Mouse (Mus musculus) megakaryocyte, embryonic 14.5 days (primary cell): Measurements from ENCODE around the gene Cul4b. TPM values are rescaled to one million over a fixed set of nuclear protein-coding genes. Genes with fewer than 3 reads are reported as not detected.

Experiments used
- H3K27me3 ChIP-seq: replicated peaks from 2 replicates; pipeline ENCODE3; 2012; ENCODE audit warnings: inconsistent platforms
- H3K36me3 ChIP-seq: replicated peaks from 2 replicates; pipeline ENCODE3; 2012; ENCODE audit warnings: low read length, inconsistent platforms, mixed read lengths
- H3K4me1 ChIP-seq: 2 replicates; pipeline ENCODE4 v1.6.1; 2012; ENCODE audit warnings: inconsistent platforms
- H3K4me3 ChIP-seq: replicated peaks from 2 replicates; pipeline ENCODE3; 2012; ENCODE audit warnings: moderate library complexity, mild to moderate bottlenecking, inconsistent platforms
- H3K9me3 ChIP-seq: 2 replicates; pipeline ENCODE4 v1.6.1; 2012; ENCODE audit warnings: inconsistent platforms
- FLI1 ChIP-seq: IDR thresholded peaks from 2 replicates; pipeline ENCODE4 v1.6.1; 2012; ENCODE audit warnings: low read length, inconsistent platforms, mixed read lengths
- GATA1 ChIP-seq: IDR thresholded peaks from 3 replicates; pipeline ENCODE4 v1.6.1; 2012; ENCODE audit warnings: mixed read lengths, low read length, inconsistent platforms, borderline replicate concordance
- polyA plus RNA-seq: library from polyadenylated mRNA; stranded (reverse); fragments of >175 nt; gene quantifications from 2 replicates; pipeline ENCODE4 v1.2.3, GENCODE M21; 2012; ENCODE audit warnings: low replicate concordance; ENCODE audit not compliant: insufficient read depth

The Cul4b gene
- polyA plus RNA-seq = 0.89 and 1.9 TPM in 2 replicates

GRCm38 (mm10) chrX:38576078-38576477, at the start of gene Cul4b:
Gene Cul4b, minus strand, starts transcription at chrX:38576196.
- no peaks in the 10 kb centered on the region for H3K27me3 ChIP-seq
- peaks cover 15% of the 10 kb centered on the region for H3K4me1 ChIP-seq
- no peaks in the 10 kb centered on the region for H3K36me3 ChIP-seq
- TF ChIP-seq GATA1 (no peak), FLI1 (no peak)
- no peaks in the 10 kb centered on the region for H3K9me3 ChIP-seq
- no peak within 1 kb of the TSS for H3K4me3 ChIP-seq

GRCm38 (mm10) chrX:38600995-38601369, 25.0 kb upstream of the Cul4b start:
- Histone ChIP-seq H3K4me3 (peak overlapping the region; percentile 91), H3K9me3 (no peaks in the 10 kb centered on the region), H3K36me3 (no peaks in the 10 kb centered on the region), H3K4me1 (no peaks in the 10 kb centered on the region), H3K27me3 (no peaks in the 10 kb centered on the region)
- no peak for TF ChIP-seq GATA1
- TF ChIP-seq FLI1 = no peak

GRCm38 (mm10) chrX:38600177-38600994, 24.4 kb upstream of the Cul4b start, which contains the start of gene Mcts1:
Gene Mcts1, plus strand, starts transcription at chrX:38600578.
- Histone ChIP-seq H3K27me3 (no peaks in the 10 kb centered on the region), H3K4me3 (peak within 1 kb of the TSS; percentile 91), H3K9me3 (no peaks in the 10 kb centered on the region), H3K4me1 (no peaks in the 10 kb centered on the region), H3K36me3 (no peaks in the 10 kb centered on the region)
- no peak for TF ChIP-seq FLI1
- TF ChIP-seq GATA1 = no peak

DNA sequence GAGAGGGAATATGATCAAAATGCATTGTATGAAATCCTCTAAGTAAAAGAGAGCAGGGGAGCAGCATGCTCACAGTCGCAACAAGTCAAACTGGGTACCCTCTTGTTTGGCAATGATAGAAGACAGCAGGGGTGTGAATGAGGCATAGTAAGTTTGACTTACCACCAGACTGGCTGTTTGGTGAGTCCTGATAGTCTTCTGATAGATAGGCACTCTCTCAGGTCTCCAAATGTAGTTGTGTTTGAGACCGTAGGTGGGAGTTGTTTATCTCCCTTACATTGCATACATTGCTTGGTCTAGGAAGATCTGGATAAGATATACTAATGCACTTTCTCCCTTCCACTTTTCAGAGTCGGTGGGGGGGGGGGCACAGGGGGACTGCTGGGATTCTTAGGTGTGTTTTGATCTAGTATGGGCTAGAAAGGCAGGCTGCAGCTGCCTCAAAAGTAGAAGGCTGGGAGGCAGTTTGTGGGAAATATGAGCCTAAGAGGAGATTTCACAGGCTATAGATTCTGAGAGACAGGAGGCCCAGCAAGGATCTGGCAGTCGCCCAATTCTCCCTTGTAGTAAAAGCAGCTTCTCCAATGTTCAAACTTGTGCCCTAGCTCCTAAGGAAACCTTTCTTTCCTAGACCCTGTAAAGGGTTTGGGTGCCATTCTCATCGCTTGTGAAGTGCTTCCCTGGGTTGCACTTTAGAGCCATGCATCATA, 17.3 kb upstream of the Cul4b start:
- Histone ChIP-seq H3K36me3 (no peaks in the 10 kb centered on the region), H3K4me3 (no peak overlapping the region), H3K9me3 (no peaks in the 10 kb centered on the region), H3K27me3 (no peaks in the 10 kb centered on the region), H3K4me1 (peaks cover 18% of the 10 kb centered on the region)
- no peak for TF ChIP-seq FLI1
- TF ChIP-seq GATA1 = no peak

DNA sequence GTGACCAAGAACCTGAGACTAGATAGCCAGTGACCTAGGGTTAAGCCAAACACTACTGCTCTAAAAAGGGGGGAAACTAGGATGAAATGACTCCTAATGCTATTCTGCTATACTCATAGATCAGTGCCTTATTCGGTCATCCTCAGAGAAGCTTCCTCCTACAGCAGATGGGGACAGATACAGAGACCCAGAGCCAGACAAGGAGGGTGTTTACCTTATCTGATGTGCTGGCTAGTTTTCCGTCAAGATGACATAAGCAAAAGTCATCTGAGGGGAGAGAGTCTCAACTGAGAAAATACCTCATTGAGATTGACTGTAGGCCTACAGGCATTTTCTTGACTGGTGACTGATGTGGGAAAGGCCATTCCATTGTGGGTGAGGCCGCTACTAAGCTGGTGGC, 15.8 kb upstream of the Cul4b start:
- Histone ChIP-seq H3K4me1 (peaks cover 23% of the 10 kb centered on the region), H3K9me3 (no peaks in the 10 kb centered on the region), H3K27me3 (no peaks in the 10 kb centered on the region), H3K36me3 (no peaks in the 10 kb centered on the region), H3K4me3 (no peak overlapping the region)
- no peak for TF ChIP-seq FLI1
- TF ChIP-seq GATA1 = no peak; the same call in 2 of the 3 replicates

DNA sequence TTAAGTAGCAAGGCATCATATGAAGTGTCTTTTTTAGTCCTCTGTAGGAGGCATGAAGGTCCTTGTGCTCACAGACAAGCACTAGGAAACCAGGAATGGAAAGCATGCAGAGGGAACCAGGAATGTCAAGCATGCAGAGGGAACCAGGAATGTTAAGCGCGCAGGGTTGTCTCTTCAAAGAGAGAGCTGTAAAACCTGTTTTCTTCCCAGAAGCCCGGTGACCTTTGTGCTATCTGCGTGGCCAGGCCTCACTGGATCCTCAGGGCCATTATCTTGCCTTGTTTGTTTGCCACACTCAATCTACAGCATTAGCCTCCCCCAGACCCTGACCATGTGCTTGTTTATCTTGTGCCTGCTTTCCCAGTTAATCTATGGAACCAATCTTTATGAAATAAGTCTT, 13.8 kb upstream of the Cul4b start:
- no peaks in the 10 kb centered on the region for H3K9me3 ChIP-seq
- H3K4me3 ChIP-seq = no peak overlapping the region
- peaks cover 35% of the 10 kb centered on the region for H3K4me1 ChIP-seq
- no peaks in the 10 kb centered on the region for H3K36me3 ChIP-seq
- no peaks in the 10 kb centered on the region for H3K27me3 ChIP-seq
- no peak for TF ChIP-seq GATA1
- no peak for TF ChIP-seq FLI1

GRCm38 (mm10) chrX:38583261-38583660, 7.3 kb upstream of the Cul4b start:
- Histone ChIP-seq H3K4me1 (peaks cover 33% of the 10 kb centered on the region), H3K4me3 (no peak overlapping the region), H3K9me3 (no peaks in the 10 kb centered on the region), H3K36me3 (no peaks in the 10 kb centered on the region), H3K27me3 (no peaks in the 10 kb centered on the region)
- TF ChIP-seq GATA1 (no peak), FLI1 (no peak)

- TF ChIP-seq FLI1 (no peak), GATA1 (no peak)
- Histone ChIP-seq H3K4me3 (no peak overlapping the region), H3K36me3 (no peaks in the 10 kb centered on the region), H3K9me3 (no peaks in the 10 kb centered on the region), H3K4me1 (peaks cover 26% of the 10 kb centered on the region), H3K27me3 (no peaks in the 10 kb centered on the region)
These were observed 5.1 kb upstream of the Cul4b start for GRCm38 (mm10) chrX:38581140-38581539.

GRCm38 (mm10) chrX:38566521-38567205, 9.3 kb downstream of the Cul4b start:
- Histone ChIP-seq H3K36me3 (peaks cover 3% of the 10 kb centered on the region), H3K4me1 (peaks cover 14% of the 10 kb centered on the region; the same call in 1 of the 2 replicates), H3K27me3 (no peaks in the 10 kb centered on the region), H3K4me3 (no peak overlapping the region), H3K9me3 (no peaks in the 10 kb centered on the region)
- no peak for TF ChIP-seq GATA1
- TF ChIP-seq FLI1 = no peak
